Mouse (Mus musculus) lung, postnatal 0 days (tissue): Measurements from ENCODE around the gene Sdc4.

Experiments used
- CTCF ChIP-seq: IDR thresholded peaks from 2 replicates; pipeline ENCODE4 v1.5.1; 2016; ENCODE audit warnings: antibody characterized with exemption, mild to moderate bottlenecking
- EP300 ChIP-seq: IDR thresholded peaks from 2 replicates; pipeline ENCODE4 v1.6.1; 2016; ENCODE audit warnings: antibody characterized with exemption, mild to moderate bottlenecking, control low read depth

DNA sequence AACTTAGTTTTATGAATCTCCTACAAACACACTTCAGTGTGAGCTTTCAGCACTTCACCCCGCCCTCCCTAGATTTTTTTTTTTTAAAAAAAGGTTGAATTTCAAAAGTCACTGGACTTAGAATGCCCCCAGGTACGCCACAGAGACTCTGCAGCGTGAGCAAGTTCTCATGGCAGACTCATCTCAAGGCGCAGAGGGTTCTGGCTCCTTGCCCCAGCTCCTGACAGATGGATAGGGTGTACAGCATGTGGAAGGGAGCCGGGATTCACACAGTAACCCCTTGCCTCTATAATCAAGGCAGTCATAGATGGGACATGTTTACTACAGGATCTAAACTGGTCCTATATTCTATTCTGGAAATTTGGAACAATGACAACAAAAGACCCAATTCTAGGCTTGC is 18.3 kb downstream of the Sdc4 start:
- TF ChIP-seq CTCF (no peak), EP300 (no peak)
